Mouse (Mus musculus): ENCODE data around the gene Nfe2l2. TPM values are rescaled to one million over a fixed set of nuclear protein-coding genes. Genes with fewer than 3 reads are reported as not detected.

Gene Nfe2l2
- 5.8 and 11.4 TPM in 2 replicates for polyA plus RNA-seq (2014; fragmentation: Nextera tagmentation; extraction: Ambion mirVana)

GRCm38 (mm10) chr2:75704234-75705161, at the start of gene Nfe2l2:
Gene Nfe2l2 (minus strand): TSS chr2:75704641.
- H3K27ac ChIP-seq (replicated peaks; ENCODE audit: low read depth, low read length): peak within 1 kb of the TSS; percentile 78
- ATAC-seq (ENCODE audit: low FRiP score, low TSS enrichment) (peak; percentile 79), DNase-seq (peak; percentile 83)
- peak within 1 kb of the TSS; percentile 79 for H3K4me2 ChIP-seq (ENCODE audit: low read length)
- H3K9ac ChIP-seq (replicated peaks; ENCODE audit: low read length): peak within 1 kb of the TSS; percentile 55
- no peaks in the 10 kb centered on the region for H3K9me3 ChIP-seq (ENCODE audit: control insufficient read depth, low read length)
- under 1% methylated on average over 57 of the region's 58 CpGs for WGBS
- H3K4me1 ChIP-seq (ENCODE audit: control insufficient read depth, insufficient read depth, low read length): peaks cover 8% of the 10 kb centered on the region; the same call in 1 of the 2 replicates
- no peaks in the 10 kb centered on the region for H3K36me3 ChIP-seq (ENCODE audit: control insufficient read depth, insufficient read depth, low read length)
- H3K27me3 ChIP-seq (ENCODE audit: control insufficient read depth, insufficient read depth, low read length): no peaks in the 10 kb centered on the region
- H3K4me3 ChIP-seq (replicated peaks; ENCODE audit: low read depth, low read length): peak within 1 kb of the TSS; percentile 49

DNA sequence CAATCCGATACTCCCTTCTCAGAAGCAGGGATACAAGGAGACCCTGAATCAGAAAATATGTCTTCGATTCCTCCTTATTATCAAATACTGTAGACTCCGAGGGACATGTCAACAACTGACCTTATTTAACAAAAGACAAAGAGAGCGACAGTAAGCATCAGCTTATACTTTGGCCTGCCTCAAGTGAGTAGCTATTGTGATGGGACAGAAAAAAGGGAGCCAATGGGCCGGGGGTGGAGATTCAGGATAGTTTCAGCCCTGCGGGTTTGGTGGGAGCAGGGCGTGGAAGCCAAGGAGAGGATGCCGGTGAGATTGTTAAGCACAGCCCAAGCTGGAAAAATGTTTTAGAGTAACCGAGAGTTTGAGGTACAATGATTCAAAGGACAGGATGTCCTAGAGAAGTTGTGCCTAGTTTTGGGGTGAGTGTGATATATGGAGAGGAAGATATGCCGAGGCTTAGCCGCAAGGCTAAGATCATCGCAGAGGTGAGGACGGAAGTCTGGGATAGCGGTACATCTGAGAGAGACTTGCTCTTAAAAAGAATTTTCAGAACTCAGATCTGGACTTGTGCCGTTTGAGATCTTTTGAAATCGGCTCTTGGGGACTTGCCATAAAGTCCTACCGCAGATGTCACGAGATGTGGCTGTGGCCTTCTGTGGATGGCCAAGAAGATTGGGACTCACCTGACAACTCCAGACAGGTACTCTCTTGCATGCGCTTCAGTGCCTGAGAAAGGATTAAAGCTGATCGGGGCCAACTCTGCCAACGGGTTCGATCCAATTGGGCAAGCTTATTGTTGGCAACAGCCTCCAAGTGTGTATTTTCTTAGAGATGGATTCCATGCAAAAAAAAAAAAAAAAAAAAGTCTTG, 48.1 kb upstream of the Nfe2l2 start:
- no peaks in the 10 kb centered on the region for H3K27me3 ChIP-seq (ENCODE audit: control insufficient read depth, insufficient read depth, low read length)
- DNase-seq: no peak
- no peak for ATAC-seq (ENCODE audit: low FRiP score, low TSS enrichment)
- H3K4me1 ChIP-seq (ENCODE audit: control insufficient read depth, insufficient read depth, low read length): no peaks in the 10 kb centered on the region
- no peak overlapping the region for H3K4me2 ChIP-seq (ENCODE audit: low read length)
- no peaks in the 10 kb centered on the region for H3K36me3 ChIP-seq (ENCODE audit: control insufficient read depth, insufficient read depth, low read length)
- no peak overlapping the region for H3K4me3 ChIP-seq (replicated peaks; ENCODE audit: low read depth, low read length)
- 89% methylated on average over 22 of the region's 22 CpGs for WGBS
- no peak overlapping the region for H3K27ac ChIP-seq (replicated peaks; ENCODE audit: low read depth, low read length)
- no peaks in the 10 kb centered on the region for H3K9me3 ChIP-seq (ENCODE audit: control insufficient read depth, low read length)
- no peak overlapping the region for H3K9ac ChIP-seq (replicated peaks; ENCODE audit: low read length)

- Histone ChIP-seq H3K27ac (replicated peaks; ENCODE audit: low read depth, low read length) (no peak overlapping the region), H3K27me3 (ENCODE audit: control insufficient read depth, insufficient read depth, low read length) (no peaks in the 10 kb centered on the region), H3K4me3 (replicated peaks; ENCODE audit: low read depth, low read length) (no peak overlapping the region), H3K36me3 (ENCODE audit: control insufficient read depth, insufficient read depth, low read length) (no peaks in the 10 kb centered on the region), H3K4me1 (ENCODE audit: control insufficient read depth, insufficient read depth, low read length) (no peaks in the 10 kb centered on the region), H3K9ac (replicated peaks; ENCODE audit: low read length) (no peak overlapping the region), H3K4me2 (ENCODE audit: low read length) (no peak overlapping the region), H3K9me3 (ENCODE audit: control insufficient read depth, low read length) (no peaks in the 10 kb centered on the region)
- ATAC-seq (ENCODE audit: low FRiP score, low TSS enrichment) (no peak), DNase-seq (no peak)
- WGBS: 72% methylated on average over 6 of the region's 6 CpGs
These were observed 47.5 kb upstream of the Nfe2l2 start for GRCm38 (mm10) chr2:75751896-75752295.

DNA sequence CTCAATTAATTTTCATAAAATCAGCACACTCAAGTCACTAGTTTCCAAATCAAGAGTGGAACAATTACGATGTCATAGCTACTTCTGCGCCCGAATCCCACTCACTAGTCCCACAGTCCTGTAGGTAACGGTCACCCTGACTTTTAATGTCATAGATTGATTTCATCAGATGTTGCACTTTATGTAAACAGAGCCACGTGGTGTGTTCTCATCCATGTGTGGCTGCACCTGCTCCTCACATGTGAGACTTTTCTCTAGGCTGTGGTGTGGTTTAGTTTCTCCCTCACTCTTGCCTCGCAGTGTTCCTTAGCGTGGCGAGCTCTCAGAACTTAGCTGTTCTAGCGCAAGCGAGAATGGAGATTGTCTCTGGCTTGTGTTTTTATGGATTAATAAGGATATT, 46.4 kb upstream of the Nfe2l2 start:
- no peak overlapping the region for H3K9ac ChIP-seq (replicated peaks; ENCODE audit: low read length)
- 90% methylated on average over 10 of the region's 10 CpGs for WGBS
- H3K9me3 ChIP-seq (ENCODE audit: control insufficient read depth, low read length): no peaks in the 10 kb centered on the region
- H3K4me2 ChIP-seq (ENCODE audit: low read length): no peak overlapping the region
- ATAC-seq (ENCODE audit: low FRiP score, low TSS enrichment) (no peak), DNase-seq (no peak)
- no peaks in the 10 kb centered on the region for H3K36me3 ChIP-seq (ENCODE audit: control insufficient read depth, insufficient read depth, low read length)
- H3K27me3 ChIP-seq (ENCODE audit: control insufficient read depth, insufficient read depth, low read length): no peaks in the 10 kb centered on the region
- H3K4me1 ChIP-seq (ENCODE audit: control insufficient read depth, insufficient read depth, low read length): no peaks in the 10 kb centered on the region
- H3K4me3 ChIP-seq (replicated peaks; ENCODE audit: low read depth, low read length): no peak overlapping the region
- no peak overlapping the region for H3K27ac ChIP-seq (replicated peaks; ENCODE audit: low read depth, low read length)

DNA sequence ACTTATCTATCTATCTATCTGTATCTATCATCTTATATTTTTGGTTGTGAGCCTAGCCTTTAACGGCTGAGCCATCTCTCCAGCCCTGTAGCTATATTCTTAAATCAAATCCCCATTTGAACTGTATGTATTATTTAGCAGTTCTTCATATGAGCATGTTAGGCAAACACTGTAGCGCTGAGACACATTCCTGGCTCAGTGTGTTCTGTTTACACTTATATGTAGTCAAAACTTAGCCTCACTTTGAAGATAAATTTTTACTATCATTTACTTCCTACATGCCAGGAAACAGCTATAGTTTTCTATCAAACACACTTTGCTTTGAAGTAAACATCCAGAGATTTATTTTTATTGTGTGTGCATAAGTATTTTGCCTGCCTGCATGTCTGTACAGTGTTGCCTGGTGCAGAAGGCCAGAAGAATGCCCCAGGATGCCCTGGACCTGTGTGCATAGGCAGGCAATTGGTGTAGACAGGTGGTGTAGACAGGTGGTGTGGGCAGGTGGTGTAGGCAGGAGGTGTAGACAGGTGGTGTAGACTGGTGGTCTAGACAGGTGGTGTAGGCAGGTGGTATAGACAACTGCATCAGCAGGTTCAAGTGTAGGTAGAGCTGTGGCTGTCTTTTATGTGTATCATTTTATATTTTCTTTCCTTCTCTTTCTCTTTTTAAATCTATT, 45.7 kb upstream of the Nfe2l2 start:
- Histone ChIP-seq H3K27ac (replicated peaks; ENCODE audit: low read depth, low read length) (no peak overlapping the region), H3K36me3 (ENCODE audit: control insufficient read depth, insufficient read depth, low read length) (no peaks in the 10 kb centered on the region), H3K4me2 (ENCODE audit: low read length) (no peak overlapping the region), H3K9me3 (ENCODE audit: control insufficient read depth, low read length) (no peaks in the 10 kb centered on the region), H3K4me1 (ENCODE audit: control insufficient read depth, insufficient read depth, low read length) (no peaks in the 10 kb centered on the region), H3K9ac (replicated peaks; ENCODE audit: low read length) (no peak overlapping the region), H3K4me3 (replicated peaks; ENCODE audit: low read depth, low read length) (no peak overlapping the region), H3K27me3 (ENCODE audit: control insufficient read depth, insufficient read depth, low read length) (no peaks in the 10 kb centered on the region)
- ATAC-seq (ENCODE audit: low FRiP score, low TSS enrichment): no peak
- DNase-seq: no peak
- 90% methylated on average over 2 of the region's 2 CpGs for WGBS

DNA sequence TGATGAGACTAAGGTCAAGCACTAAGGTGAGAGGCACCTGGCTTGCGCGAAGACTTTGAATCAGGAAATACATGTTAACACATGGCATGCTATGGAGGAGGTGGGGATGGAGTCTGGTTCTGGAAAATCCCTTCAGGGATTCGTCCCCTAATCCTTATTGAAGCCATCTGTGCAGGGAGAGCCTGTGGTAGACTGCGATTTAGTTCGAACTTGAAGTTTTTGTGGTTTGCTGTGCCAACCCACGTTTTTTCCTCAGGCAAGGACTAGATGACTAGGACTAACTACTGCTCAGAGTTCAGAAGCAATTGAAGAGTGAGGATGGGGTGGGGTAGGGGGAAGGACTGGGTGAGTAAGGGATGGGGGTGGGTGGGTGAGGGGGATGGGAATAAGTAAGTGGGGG, 44.4 kb upstream of the Nfe2l2 start:
- Histone ChIP-seq H3K9ac (replicated peaks; ENCODE audit: low read length) (no peak overlapping the region), H3K4me2 (ENCODE audit: low read length) (no peak overlapping the region), H3K27ac (replicated peaks; ENCODE audit: low read depth, low read length) (no peak overlapping the region), H3K4me1 (ENCODE audit: control insufficient read depth, insufficient read depth, low read length) (no peaks in the 10 kb centered on the region), H3K9me3 (ENCODE audit: control insufficient read depth, low read length) (no peaks in the 10 kb centered on the region), H3K27me3 (ENCODE audit: control insufficient read depth, insufficient read depth, low read length) (no peaks in the 10 kb centered on the region), H3K4me3 (replicated peaks; ENCODE audit: low read depth, low read length) (no peak overlapping the region), H3K36me3 (ENCODE audit: control insufficient read depth, insufficient read depth, low read length) (no peaks in the 10 kb centered on the region)
- ATAC-seq (ENCODE audit: low FRiP score, low TSS enrichment) (no peak), DNase-seq (no peak)
- WGBS: 88% methylated on average over 6 of the region's 6 CpGs

DNA sequence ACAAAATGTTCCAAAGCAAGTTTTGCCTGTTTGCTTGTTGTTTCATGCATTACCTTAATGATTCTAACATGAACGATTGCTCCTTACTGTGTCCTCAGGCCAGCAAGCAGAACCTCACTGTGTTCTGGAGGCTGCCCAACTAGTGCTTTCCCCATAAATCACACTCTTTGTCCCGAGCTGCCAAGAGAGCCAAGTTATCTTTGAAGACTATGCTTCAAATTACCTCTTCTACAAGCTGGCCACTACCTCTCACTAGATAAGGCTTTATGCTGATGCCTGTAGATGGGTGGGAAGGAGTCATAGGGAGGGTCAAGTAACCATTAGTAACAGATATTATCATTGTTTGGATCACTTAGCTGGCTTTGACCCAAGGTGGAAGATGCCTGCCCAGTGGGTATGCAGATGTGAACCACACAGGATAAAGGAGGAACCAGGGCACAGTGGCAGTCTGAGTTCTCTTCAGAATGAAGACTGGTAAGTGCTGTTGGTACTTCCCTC, 32.6 kb upstream of the Nfe2l2 start:
- Histone ChIP-seq H3K4me1 (ENCODE audit: control insufficient read depth, insufficient read depth, low read length) (no peaks in the 10 kb centered on the region), H3K4me2 (ENCODE audit: low read length) (no peak overlapping the region), H3K36me3 (ENCODE audit: control insufficient read depth, insufficient read depth, low read length) (no peaks in the 10 kb centered on the region), H3K9ac (replicated peaks; ENCODE audit: low read length) (no peak overlapping the region), H3K4me3 (replicated peaks; ENCODE audit: low read depth, low read length) (no peak overlapping the region), H3K9me3 (ENCODE audit: control insufficient read depth, low read length) (no peaks in the 10 kb centered on the region), H3K27ac (replicated peaks; ENCODE audit: low read depth, low read length) (no peak overlapping the region), H3K27me3 (ENCODE audit: control insufficient read depth, insufficient read depth, low read length) (no peaks in the 10 kb centered on the region)
- no peak for ATAC-seq (ENCODE audit: low FRiP score, low TSS enrichment)
- 87% methylated on average over 2 of the region's 2 CpGs for WGBS
- no peak for DNase-seq

- Histone ChIP-seq H3K4me2 (ENCODE audit: low read length) (no peak overlapping the region), H3K4me3 (replicated peaks; ENCODE audit: low read depth, low read length) (no peak overlapping the region), H3K27ac (replicated peaks; ENCODE audit: low read depth, low read length) (no peak overlapping the region), H3K9me3 (ENCODE audit: control insufficient read depth, low read length) (no peaks in the 10 kb centered on the region), H3K36me3 (ENCODE audit: control insufficient read depth, insufficient read depth, low read length) (no peaks in the 10 kb centered on the region), H3K4me1 (ENCODE audit: control insufficient read depth, insufficient read depth, low read length) (no peaks in the 10 kb centered on the region), H3K27me3 (ENCODE audit: control insufficient read depth, insufficient read depth, low read length) (no peaks in the 10 kb centered on the region), H3K9ac (replicated peaks; ENCODE audit: low read length) (no peak overlapping the region)
- 78% methylated on average over 5 of the region's 5 CpGs for WGBS
- ATAC-seq (ENCODE audit: low FRiP score, low TSS enrichment): no peak
- no peak for DNase-seq
These were observed 29.9 kb upstream of the Nfe2l2 start for GRCm38 (mm10) chr2:75734196-75734865.
